Mouse (Mus musculus): ENCODE measurements around the gene Bckdha. TPM values are rescaled to one million over a fixed set of nuclear protein-coding genes. Genes with fewer than 3 reads are reported as not detected.
A peak's percentile ranks its signal among the peaks of the same experiment; 100 is the strongest.

Gene Bckdha
- total RNA-seq, 2 experiments from 2014 or later = 40.1 to 45.5 TPM

DNA sequence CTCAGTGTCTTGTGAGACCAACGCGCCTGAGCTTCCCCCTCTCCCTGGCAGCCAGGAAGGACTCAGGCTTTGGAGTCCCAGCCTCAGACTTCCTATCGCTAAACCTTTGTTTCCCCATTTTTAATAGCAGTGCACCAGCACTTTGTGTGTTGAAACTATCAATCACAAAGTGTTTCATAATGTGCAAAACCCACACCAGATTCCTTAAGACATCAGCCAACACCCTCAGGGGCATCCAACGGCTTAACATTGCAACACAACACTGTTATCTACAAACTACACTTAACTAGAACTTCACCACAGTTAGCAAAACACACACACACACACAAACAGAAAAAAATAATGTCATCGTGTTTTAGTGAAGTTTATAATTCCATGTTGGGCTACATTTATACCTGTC is 8.9 kb downstream of the Bckdha start:
- DNase-seq (ENCODE audit: extremely low spot score in 1 of 2, low spot score in 1 of 2) = no peak

DNA sequence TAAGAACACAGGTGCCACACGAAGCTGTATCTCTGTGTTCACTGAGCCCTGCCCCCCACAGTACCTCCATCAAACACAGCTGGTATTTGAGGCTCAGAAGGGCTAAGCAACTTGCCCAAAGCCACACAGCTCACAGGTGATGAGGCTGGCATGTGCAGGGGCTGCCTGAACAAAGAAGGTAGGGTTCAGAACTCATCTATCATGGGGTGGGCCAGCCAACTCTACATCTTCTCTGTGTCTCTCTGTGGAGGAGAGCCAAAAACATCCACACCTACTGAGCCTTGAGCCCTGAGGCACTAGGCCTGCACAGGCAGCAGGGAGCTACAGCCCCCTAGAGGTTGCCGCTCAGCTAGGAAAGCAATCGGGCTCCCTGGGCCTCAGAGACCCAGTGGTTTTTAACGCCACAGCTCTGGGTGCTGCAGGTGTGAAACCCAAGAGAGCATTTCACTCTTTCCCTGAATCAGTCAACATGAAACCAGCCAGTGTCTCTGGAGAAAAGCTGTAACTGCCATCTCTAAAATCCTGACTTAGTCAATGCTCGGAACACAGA is 11.1 kb downstream of the Bckdha start:
- no peak for DNase-seq (ENCODE audit: extremely low spot score in 1 of 2, low spot score in 1 of 2)

DNA sequence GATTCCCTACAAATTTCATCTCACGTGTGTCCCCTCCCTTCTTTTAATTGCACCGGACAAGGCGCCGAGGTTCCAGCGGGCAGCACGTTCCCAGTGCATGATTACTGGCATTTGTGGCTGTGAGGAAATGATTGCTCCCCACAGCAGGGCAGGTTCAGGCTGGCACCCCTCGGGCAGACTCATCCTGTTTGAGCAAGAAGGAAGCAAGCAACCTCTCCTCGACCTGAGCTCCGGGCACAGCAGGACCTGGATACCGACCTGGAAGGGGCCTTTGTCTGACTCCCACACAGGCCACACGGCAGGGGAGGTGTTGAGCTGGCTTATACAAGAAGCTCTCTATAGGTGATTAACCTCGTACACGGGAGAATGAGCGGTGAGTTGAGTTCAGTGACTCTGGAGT is 13.7 kb downstream of the Bckdha start:
- DNase-seq (ENCODE audit: extremely low spot score in 1 of 2, low spot score in 1 of 2) = no peak

DNA sequence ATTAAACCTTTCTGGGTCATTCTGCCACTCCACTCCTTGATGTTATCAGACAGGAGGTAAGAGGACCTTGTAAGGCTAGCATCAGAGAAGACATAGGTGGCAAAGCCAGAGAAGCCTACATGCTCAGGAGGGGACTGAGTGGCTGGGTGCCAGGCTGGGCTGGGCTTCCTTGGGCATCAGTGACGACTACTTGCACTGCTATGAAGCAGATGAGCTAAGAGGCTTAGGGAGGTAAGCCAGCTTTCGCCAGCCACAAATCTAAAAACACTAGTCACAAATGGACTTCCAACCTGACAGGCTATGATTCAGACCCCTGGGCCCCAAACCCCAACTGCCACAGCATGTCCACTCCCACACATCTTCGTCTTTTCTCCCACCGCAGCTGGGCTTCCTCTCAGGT is 14.2 kb downstream of the Bckdha start:
- no peak for DNase-seq (ENCODE audit: extremely low spot score in 1 of 2, low spot score in 1 of 2)

DNA sequence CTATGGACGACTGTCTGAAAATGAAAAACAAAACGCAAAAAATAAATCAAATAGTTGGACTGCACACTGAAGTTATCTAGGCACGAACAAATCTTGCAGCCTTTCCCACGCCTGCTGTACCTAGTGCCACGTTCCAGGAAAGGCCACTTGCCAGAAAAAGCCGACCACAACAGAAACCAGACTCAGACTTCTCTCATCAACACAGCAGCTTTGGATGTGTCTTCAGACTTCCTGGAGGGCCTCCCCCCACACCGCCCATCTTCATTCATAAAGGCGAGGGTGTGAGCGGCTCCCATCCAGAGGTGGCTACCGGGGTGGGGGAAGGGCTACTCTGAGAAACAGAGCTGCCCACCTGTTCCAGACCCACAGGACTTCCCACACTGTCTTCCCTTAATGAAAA is 14.6 kb downstream of the Bckdha start:
- no peak for DNase-seq (ENCODE audit: extremely low spot score in 1 of 2, low spot score in 1 of 2)

DNA sequence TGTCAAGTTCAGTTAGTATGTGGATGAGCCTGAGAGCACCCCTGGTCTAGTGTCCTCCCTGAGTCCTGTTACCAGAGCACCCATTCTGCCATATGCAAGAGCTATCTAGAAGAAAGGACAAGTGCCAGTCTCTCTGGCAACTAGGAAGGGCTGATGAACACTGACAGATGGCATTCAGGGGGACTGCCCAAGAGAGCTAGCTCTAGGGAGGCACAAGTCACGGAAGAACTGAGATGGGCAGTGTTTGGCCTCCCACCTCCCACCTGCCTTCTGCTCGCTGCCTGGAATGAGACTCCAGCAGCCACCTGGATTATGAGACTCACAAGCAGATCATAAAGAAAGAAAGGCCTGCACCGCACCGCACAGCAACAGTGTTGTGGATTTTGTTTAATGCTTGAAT is 19.0 kb downstream of the Bckdha start:
- DNase-seq (ENCODE audit: extremely low spot score in 1 of 2, low spot score in 1 of 2) = no peak

DNA sequence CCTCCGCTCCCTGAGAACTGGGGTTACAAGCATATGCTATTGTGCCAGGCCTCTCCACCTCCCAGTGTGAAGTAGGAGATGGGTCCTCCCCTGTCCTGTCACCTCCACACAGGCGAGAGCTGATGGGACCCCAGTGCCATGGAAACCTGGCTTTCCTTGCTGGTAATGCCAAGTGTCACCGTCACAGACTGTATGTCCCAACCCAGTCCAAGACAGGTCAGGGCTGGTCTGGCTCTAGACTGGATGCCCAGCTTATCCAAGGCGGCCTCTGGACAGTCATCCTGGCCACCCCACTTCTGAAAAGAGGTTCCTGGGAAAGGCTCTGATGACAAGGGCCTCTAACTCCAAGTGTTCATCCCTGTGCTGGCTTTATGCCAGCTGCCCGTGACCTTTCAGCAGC is 21.7 kb downstream of the Bckdha start:
- DNase-seq (ENCODE audit: extremely low spot score in 1 of 2, low spot score in 1 of 2) = no peak

DNA sequence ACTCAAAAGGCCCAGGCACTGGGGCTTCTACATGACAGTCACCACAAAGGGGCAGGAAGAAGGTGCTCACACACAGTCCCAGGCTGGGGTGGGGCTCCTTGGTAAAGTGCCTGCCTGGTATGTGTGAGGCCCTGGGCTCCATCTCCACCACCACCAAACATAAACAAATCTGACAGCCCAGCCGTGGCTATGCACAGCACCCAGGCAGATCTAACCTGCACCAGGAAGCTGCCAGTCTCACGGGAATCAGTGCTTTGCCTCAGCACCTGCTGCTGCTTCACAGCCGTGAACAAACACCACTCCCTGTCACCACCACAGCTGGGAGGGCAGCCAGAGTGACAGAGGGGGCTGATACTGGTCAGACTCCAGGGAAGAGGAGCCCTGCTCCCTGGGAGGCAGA is 22.4 kb downstream of the Bckdha start:
- no peak for DNase-seq (ENCODE audit: extremely low spot score in 1 of 2, low spot score in 1 of 2)

DNA sequence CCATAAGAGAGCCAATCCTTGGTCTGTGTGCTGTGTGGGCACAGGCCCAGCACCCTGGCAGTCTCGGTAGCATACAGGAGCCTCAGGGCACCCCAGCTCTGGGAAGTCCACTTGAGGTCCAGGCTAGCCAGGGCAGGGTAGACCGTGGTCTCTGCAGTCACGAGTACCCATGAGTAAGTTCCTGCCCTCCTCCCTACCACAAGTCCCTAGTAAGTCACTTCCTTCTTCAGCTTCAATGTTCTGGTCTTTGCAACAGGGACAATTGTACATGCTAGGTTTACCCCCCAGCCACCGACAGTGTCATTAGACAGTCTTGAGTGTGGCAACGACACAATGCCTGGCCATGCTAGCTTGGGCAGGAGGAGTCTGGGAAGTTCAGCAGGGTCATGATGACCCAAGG is 26.1 kb downstream of the Bckdha start:
- no peak for DNase-seq (ENCODE audit: extremely low spot score in 1 of 2, low spot score in 1 of 2)

DNA sequence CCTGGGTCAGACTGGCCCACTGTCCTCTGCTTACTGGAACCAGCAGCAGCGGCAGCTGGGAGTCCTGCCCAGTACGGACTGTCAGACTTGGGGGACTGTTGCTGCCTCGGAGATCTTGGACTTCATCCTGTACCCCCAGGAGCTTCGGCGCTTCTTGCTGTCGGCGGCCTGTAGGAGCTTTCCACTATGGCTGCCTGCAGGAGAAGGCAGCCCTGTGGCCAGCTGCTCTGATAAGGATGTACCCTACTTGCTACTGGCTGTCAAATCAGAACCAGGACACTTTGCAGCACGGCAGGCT is 30.5 kb downstream of the Bckdha start:
- DNase-seq (ENCODE audit: extremely low spot score in 1 of 2, low spot score in 1 of 2) = no peak

DNA sequence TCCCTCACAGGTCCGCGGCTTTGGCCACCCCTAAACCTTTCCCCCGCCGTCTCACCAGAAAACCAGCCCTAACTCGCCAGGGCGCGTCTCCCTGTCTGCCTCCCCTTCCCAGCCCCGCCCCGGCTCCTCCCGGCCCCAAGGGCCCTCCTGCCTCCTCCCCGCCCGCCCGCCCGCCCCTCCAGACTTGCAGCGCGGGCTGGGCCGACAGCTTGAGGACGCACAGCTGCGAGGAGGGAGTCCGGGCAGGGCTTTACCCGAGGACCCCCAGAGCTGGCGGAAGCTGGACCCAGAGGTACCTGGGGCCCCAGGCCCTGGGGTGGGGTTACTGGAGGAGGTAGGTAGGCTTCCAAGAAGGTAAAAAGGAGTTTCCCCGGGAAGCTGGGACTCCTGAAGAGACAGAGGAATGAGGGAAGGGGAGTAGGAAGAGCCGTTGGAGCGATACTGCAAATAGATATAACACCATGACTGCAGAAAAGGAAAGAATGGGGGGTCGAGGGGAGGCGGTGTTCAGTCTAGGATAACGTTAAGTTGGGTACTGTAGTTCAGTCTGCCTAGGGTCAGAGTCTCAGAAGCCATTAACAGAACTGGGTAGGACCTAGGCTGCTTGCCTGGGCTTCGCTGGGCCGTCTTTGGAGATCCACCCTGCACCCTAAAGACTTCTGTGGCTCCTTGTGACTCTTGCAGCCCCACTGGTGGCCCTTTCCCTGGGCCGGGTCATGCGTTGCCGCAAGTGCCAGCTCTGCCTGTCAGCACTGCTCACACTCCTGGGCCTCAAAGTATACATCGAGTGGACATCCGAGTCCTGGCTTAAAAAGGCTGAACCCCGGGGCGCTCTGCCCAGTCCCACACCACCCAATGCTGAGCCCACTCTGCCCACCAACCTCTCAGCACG is 31.1 kb downstream of the Bckdha start:
- no peak for DNase-seq (ENCODE audit: extremely low spot score in 1 of 2, low spot score in 1 of 2)

DNA sequence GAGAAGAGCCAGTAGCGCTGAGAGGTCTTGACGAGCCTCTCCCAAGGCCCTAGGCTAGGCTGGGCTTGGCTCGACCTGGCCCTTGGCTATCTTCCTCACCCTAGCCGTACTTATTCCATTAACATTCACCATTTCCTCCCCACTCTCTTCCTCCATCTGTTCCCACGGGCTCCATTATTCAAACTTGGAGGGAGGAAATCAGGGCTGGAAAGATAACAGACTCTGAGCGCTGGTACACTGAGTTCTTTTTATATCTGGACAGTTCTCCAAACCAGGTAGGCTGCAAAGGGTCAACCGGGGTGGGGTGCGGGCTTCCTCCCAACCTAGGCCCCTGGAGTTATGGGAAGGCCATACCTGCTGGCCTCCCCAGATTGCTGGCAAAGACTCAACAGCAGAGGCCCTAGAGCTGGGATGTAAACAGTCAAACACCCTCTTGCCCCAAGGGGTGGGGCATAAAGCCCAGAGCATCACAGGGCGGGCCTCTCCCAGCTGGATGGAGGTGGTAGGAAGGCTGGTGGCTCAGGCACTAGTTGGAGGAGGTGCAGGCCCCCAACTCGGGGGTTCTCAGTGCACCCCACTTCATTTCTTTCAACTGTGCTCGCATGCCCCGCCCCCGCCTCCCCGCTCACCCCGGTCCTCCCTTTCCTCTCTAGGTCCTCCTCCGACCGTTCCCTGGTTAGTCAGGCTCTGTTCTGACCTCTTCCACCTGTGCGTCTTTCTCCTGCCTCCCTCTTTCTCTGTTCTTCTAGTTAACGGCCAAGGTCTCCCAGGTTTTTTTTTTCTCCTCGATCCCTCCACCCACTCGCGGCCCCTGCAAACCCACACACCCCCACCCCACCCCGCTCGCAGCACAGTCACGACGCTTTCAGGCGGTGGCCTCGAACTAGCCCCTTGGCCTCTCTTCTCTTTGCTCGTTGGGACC is 32.0 kb downstream of the Bckdha start, which contains the start of gene B3gnt8:
TSS of gene B3gnt8 (plus strand) at position 146 of the 922 bp plus-strand sequence.
- no peak for DNase-seq (ENCODE audit: extremely low spot score in 1 of 2, low spot score in 1 of 2)

DNA sequence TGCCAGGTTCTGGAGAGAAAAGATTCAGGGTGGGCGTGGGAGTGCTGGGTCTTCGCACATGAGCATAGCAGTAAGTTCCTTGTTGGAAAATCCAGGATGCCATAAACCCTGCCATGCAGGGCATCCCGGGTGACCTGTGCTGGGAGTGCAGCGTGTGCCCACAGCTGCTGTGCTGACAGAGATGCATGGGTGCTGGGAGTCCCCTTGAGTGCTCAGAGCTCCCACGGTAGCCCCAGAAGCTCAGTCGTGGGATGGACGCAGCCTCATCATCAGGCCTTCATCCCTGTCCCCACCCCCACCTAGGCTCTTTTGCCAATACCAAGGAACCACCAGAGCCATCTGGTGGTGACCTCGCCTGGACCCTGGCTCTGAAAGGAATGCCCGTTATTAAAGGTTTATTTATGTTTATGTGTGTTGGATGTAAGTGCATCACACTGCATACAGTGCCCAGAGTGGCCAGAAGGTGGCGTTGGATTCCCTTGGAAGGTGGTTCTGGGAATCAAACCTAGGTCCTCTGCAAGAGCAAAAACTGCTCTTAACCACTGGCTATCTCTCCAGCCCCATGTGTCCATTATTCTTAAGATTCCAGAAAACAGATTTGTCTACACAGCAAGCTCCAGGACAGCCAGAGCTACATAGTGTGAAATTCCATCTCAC is 33.1 kb downstream of the Bckdha start:
- DNase-seq (ENCODE audit: extremely low spot score in 1 of 2, low spot score in 1 of 2) = peak in 1 of 2 experiments; percentile 39

DNA sequence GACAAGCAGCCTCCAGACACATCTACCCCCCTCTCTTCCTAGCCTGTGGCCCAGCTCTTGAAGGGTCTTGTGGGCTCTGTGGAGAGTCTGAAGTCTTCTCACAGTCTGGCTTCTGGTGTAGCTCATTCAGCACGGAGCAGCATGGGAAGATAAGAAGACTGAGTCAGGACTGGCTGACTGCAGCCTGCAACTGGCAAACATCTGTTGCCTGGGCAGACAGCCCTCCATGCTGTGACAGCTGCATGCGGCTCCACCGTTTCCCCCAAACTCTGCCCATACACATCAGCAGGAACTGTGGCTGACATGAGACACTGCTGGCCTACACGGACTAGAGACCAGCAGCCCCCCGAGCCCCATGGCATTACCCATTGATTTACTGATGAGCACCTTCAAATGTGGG is 33.9 kb downstream of the Bckdha start:
- DNase-seq (ENCODE audit: extremely low spot score in 1 of 2, low spot score in 1 of 2) = no peak

DNA sequence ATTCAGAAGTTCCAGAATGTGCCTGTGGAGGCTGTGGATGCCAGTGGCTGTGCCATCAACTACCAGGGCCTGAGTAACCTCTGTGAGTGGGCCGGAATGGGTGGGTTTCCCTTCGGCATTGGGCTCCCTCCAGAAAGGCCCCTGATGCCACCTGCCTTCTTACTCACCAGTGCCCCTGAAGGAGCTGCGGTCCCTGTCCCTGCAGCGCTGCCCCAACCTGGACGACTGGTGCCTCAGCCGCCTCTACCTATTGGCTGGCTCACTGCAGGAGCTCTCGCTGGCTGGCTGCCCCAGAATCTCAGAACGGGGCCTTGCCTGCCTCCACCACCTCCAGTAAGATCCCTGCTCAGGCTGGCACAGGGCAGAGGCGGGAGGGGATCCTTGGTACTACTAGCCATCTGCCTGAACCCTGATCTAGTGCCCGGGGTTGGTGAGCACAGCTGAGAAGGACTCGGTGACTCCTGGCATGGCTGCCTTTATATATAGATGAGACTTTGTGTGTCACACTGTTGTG is 34.9 kb downstream of the Bckdha start:
- DNase-seq (ENCODE audit: extremely low spot score in 1 of 2, low spot score in 1 of 2) = no peak

DNA sequence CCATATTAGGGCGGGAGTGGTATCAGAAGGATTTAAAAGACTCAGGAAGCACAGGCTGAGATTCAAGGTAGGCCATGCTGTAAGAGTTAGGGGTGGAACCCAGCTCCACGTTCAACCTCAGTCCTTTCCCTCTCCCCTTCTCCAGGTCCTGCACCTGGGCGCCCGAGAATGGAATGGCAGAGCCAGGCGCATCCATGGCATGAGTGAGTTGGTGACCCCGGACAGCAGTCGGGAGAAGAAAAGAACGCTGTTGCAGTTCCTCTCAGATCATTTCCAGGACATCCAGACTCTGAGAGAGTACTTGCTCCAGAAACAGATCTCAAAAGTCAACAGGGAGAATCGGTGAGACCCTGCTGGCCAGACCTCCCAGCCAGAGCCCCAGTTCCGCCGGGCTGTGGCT is 38.0 kb downstream of the Bckdha start:
- no peak for DNase-seq (ENCODE audit: extremely low spot score in 1 of 2, low spot score in 1 of 2)

DNA sequence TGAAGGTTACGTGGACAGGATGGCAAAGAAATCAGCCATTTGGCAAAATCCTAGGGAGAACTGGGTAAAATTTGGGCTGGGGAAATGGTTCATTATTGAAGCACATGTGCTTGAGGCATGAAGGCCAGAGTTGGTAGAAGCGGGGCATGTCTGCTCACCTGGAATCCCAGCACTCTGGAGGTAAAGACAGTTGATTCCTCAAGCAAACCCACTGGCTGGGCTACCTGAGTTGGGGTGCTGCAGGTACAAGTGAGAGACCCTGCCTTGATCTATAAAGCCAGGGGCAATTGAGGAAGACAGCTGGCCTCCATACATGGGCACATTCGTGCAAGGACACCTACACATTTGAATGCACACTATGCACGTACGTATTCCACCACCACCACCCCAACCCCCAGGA is 38.7 kb downstream of the Bckdha start:
- DNase-seq (ENCODE audit: extremely low spot score in 1 of 2, low spot score in 1 of 2) = no peak

DNA sequence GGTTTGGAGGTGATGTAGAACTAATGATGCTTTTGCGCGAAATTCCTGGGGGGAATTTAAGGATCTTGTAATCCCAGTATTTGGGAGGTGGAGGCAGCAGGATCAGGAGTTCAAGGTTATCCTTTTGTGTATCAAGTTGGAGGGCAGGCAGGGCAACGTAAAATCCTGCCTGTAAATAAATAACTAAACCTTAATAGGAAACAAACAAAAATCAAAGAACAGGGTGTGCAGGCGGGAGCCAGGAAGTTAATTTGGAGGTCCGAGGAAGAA is 39.1 kb downstream of the Bckdha start:
- DNase-seq (ENCODE audit: extremely low spot score in 1 of 2, low spot score in 1 of 2) = no peak

DNA sequence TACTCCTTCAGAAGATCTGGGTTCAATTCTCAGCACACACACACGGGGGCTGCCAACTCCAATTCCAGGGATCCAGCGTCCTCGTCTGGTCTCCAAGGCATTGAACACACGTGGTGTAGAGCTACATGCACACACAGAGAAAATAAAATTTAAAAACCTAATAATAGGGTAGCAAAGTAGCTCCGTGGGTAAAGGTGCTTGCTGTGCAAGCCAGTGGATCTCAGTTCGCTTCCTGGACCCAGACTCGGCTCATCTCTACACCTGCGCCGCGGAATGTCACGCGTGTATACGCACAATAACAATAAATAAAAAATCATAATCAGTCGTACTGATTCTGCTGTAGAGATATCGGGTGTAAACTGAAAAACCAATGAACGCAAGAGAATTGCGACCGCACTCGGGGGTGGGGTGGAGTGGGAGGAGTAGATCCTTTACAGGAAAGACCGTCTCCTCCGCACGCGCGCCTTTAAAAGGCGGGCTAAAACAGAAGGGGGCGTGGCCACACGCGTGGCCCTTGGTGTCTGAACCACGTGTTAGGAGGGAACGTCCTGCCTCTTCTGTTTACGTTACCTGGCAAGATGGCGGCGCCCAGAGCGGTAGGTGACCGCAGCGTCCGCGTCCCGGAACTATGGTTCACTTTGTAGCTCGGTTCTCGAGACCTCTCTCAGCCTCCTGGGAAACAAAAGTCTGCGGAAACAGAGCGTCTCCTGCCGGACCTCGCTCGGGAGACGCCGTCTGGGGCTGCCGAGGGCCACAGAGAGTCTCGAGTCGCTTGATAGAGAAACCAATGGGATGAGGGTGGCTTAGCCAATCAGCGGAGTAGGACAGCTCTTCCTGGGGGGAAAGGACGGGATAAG is 39.7 kb downstream of the Bckdha start, which contains the start of gene Dmac2:
TSS of gene Dmac2 (plus strand) at position 550 of the 857 bp plus-strand sequence.
- DNase-seq (ENCODE audit: extremely low spot score in 1 of 2, low spot score in 1 of 2) = peak; percentile 82 to 86

All from layer of hippocampus, postnatal 25 days (tissue).